Mouse (Mus musculus) brain, embryonic 14.5 days (tissue): ENCODE results near the gene Gm45521.

Experiments used
- CTCF ChIP-seq: fragments of 200-500 bp; IDR thresholded peaks from 2 replicates; pipeline ENCODE4 v1.5.1; 2012; ENCODE audit warnings: inconsistent platforms, mild to moderate bottlenecking, moderate library complexity, borderline replicate concordance; ENCODE audit not compliant: insufficient read depth, insufficient read length; ENCODE audit errors: extremely low read depth
- POLR2A ChIP-seq: fragments of 200-500 bp; IDR thresholded peaks from 2 replicates; pipeline ENCODE4 v1.6.1; 2012; ENCODE audit warnings: mild to moderate bottlenecking, inconsistent platforms, borderline replicate concordance; ENCODE audit not compliant: poor library complexity, insufficient read depth, insufficient read length, severe bottlenecking; ENCODE audit errors: extremely low read depth

- TF ChIP-seq POLR2A (no peak), CTCF (no peak)
These were observed 17.6 kb downstream of the Gm45521 start for GRCm38 (mm10) chr14:7974643-7975042.
